Mouse (Mus musculus) kidney, adult 8-10 months (tissue): ENCODE results near the gene Tifab.

ENCODE experiments used
- DNase-seq, 2 experiments: peaks; one replicate each; pipeline ENCODE4 v3.0.0; 2022

Gene Tifab

GRCm38 (mm10) chr13:56175848-56176247 lies 2.8 kb downstream of the Tifab start:
- no peak for DNase-seq

DNA sequence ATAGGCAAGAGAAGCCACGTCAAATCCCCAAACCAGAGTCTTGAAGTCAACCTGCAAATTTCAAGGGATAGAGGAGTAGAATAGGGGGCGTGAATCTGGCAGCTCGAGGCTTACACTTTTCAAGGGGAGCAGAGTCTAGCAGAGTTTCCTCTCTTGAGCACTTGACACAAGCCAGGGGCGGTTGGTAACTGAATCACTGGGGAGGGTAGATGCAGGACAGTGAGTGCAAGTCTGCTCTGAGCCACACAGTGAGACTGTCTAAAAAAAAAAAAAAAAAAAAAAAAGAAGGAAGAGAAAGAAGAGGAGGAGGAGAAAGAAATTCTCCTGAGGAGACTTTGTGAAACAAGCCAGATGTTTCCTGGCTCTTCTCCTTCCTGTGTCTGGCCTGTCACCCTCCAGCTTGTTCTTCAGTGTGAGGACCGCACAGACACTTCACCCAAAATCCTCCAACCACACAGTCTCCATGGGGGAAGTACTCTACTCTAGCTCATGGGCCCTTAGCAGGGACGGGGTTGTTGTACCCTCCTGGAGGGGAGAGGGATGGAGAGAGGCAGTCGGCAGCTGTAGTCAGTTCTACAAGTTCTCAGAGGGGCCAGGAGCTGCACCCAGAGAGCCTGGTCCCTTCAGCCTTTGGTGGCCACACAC lies 5.7 kb downstream of the Tifab start:
- no peak for DNase-seq

DNA sequence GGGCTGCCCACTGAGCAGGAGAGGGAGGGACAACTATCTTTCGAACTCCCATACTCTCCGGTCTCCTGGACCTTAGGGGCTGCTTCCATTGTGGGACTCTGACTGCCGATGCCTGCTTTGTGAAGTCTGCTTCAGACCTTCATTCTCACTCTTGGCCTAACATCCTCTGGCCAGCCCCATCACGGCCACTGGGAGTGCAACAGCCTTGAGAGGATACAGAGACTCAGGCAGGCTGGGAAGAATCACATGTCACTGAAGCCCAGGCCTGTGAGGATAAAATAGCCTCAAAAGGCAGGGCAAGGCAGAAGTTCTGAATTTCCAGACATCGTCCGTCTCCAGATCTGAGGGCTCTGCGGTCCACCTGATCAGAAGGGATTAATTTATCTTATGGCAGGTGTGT lies 6.6 kb downstream of the Tifab start:
- DNase-seq: no peak

GRCm38 (mm10) chr13:56168403-56168781 lies 10.3 kb downstream of the Tifab start:
- DNase-seq: no peak

DNA sequence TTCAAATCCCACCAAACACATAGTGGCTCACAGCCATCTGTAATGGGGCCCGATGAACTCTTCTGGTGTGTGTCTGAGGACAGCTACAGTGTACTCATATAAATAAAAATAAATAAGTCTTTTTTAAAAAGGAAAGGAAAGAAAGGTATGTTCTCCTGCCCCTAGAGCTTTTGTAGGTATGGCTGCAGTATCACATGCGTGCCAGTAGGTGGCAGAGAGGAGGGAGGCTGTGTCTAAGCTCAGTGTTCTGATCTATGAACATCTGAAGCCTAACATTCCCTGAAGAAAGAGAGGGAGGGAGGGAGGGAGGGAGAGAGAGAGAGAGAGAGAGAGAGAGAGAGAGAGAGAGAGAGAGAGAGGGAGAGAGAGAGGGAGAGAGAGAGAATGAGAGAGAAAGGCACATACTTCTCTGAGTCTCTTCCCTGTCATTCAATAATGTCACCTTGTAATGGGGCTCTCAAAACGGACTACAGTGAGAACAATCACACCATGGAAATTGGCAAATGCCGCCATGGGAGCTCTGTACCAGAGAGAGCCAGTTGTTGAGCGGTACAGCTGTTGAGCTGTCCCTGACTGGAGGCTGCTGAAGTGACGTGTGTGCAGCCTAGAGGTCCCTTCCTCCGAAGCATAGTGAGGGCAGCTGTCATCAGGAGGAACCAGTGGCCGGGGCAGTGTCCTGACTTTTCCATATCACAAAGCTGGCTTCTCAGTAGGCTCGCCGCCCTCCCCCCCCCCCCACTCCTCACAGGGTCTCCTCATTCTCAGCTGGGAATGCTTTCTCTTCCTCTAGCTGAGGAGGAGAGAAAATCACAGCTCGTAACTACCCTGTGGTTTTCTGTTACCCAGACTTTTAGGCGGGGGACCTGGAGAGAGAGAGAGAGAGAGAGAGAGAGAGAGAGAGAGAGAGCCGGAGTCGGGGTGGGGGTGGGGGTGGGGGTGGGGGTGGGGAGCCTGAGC lies 11.0 kb downstream of the Tifab start:
- no peak for DNase-seq

DNA sequence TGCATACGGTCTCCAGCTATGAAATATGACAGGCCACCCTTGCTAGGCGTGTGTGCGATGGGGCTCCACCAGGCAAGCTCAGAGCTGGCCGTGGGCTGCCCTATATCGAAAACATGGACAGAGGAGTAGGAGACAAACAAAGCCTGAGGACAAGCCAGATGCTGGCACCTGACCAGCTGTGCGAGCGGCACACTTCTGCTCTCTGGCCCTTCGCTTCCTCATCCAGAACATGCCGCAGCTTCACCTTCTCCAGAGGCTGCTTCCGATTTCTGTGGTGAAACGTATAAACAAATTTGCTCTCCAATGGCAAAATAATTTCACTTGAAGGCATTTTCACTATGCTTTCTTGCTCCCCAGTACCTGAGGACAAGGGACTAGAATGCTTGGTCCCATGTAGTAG lies 13.1 kb downstream of the Tifab start:
- DNase-seq: no peak

- DNase-seq: no peak
Observed at GRCm38 (mm10) chr13:56164372-56164771, 14.3 kb downstream of the Tifab start.

GRCm38 (mm10) chr13:56163751-56164150 lies 14.9 kb downstream of the Tifab start:
- no peak for DNase-seq

DNA sequence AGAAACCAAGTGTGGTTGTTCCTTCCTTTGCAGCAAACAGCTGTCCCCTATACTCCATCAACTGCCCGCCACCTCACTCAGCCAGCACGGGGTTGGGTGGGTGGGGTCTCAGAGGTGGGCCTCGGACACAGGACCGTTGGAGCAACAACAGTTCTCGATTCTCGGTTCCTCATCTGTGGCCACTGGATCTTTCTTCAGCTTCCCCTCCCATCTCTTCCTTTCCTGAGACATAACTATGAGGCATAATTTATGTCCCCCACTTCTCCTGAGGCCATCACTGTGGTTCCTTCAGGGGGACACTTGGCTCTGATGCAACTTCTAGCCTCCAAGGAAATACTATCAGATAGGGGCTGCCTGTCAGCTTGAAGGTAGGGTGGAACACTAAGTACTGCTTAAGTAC lies 15.8 kb downstream of the Tifab start:
- DNase-seq: no peak

DNA sequence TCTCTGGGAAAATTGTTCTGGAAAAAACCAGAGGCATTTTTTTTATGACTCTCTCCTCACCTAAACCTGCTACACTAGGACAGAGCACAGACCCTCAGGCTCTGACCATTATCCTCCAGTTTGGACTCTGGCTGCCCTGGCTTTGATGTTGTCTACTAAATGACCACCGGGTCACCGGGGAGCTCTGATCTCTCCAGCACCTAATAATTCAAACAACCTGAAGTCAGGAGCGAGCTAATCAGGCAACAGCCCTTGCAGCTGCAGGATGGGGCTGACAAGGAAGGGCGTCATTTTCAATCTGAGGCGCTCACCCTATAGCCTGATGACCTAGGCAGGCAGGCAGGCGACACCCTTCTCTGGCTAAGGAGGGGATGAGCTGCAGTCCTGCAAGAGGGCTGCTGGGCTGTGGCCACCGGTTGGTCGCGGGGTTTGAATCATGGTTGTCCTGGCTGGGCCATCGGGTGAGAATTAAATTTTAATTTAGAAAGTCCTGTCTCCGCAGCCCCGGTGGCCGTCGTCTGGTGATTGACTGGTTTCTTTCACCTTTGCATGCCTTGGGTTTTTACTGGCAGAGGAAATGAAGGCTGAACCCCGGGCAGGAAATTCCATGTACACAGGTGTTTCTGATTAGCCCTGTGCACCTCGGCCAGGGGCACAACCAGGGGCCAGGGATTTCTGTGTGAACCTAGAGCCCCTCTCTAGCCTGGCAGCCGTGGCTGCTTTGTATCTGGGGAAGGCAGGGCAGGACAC lies 18.9 kb downstream of the Tifab start:
- no peak for DNase-seq

- no peak for DNase-seq
Observed at GRCm38 (mm10) chr13:56159016-56159601, 19.6 kb downstream of the Tifab start.

DNA sequence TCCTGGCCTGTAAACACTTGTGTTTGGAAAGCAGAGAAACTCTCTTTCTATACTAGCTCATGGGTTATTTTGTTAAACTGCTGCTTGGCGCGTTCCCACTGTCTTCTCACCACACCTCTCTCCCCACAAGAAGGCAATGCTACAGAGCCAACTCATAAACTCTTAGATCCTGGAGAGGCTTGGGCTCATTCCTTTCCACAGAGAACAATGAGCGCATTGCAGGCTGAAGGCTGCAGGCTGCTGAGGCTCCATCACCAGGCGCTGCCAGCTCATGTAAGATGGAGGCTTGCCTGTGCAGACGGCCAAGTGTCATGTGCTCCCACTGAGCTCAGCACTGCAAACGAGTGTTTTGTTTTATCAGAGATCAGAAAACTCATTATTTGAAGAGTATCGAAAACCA lies 23.0 kb downstream of the Tifab start:
- DNase-seq: no peak

GRCm38 (mm10) chr13:56155048-56155447 lies 23.6 kb downstream of the Tifab start:
- DNase-seq: no peak

GRCm38 (mm10) chr13:56152773-56153460 lies 25.8 kb downstream of the Tifab start:
- no peak for DNase-seq

GRCm38 (mm10) chr13:56151404-56152226 lies 27.1 kb downstream of the Tifab start:
- peak in 1 of 2 experiments; percentile 62 for DNase-seq

DNA sequence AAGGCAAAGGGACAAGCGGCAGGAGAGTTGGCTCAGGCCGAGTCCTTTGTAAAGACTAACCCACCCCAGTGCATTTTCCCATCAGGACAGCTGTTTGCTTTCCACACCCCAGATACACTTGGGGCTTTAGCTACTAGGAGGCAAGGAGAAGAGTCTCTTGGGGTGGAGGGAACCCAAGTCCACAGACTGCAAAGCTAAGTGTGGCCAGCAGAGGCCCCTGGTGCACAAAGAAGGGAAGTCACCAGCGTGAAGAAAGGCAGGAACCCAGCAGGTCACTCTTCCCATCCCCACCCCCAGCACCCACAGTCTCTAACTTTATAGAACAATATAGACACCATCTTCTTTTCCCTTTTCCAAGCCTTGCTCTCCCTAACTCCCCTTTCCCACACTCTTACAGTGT lies 33.2 kb downstream of the Tifab start:
- DNase-seq: peak in 1 of 2 experiments; percentile 19

- peak; percentile 24 to 57 for DNase-seq
Observed at GRCm38 (mm10) chr13:56144021-56144420, 34.7 kb downstream of the Tifab start.

GRCm38 (mm10) chr13:56143151-56143513 lies 35.6 kb downstream of the Tifab start:
- DNase-seq: no peak

DNA sequence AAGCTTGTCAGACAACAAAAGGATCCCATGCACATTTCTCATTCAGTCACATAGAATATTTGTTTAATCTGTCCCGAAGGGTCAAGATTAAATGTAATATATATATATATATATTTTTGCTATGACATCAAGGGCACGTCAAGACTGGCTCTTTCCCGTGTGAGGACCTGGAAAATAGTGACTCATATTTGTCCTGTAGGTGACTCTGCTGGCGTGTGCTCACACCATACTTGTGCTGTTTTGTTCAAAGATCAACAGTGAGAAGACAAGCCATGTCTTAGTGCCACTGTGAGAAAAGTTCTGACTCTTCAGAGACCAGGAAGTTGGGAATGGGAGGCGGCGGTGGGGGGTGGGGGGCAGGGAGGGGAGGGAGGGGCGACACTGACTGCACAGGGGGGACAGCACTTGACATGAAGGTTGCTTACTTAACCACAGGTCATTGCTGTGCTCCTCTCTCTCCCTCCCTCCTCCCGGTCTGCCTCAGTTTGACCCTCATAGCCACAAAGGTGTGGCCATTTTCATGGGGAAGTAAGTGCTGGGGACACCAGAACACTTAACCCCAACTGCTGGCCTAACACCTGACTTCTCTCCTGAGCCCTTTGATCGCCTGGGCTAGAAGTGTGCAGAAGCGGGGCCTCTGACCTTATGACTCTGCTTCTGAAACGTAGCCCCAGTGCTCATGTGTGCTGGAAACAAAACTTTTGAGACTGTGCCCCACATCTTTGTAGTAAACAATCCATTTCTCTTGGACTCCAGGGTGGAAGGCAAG lies 36.1 kb downstream of the Tifab start:
- DNase-seq: no peak

DNA sequence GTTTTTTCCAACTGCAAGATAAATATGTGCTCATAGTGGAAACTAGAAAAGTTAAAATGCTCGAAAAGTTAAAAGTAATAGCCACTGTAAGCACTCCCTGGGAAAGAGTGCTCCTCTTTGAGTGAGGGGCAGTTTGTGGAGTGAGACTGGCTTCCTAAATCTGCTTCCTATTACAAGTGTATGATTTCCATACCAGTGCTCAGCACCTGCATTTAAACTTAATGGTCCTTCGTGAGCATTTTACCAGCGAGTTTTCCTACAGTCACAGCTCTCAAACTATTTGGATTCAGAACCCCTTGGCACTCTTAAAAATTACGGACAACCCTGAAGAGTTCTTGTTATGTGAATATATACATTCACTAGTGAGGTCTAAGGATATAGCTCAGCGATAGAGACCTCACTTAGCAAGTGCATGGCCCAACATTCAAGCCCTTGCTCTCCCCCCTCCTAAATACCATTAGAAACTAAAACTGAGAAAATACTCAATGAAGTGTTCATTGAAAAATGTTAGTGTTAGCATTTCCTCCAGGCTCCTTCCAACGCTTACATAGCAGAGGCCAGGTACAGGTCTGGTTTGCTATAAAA lies 39.4 kb downstream of the Tifab start:
- no peak for DNase-seq
